Mouse (Mus musculus) E14TG2a.4 (cell line): ENCODE results near the gene Kcng1.

Experiments
- H3K27me3 ChIP-seq: 2 replicates; pipeline ENCODE4 v1.6.1; 2014; ENCODE audit warnings: low read length, control low read depth; ENCODE audit not compliant: insufficient read depth
- H3K36me3 ChIP-seq: 2 replicates; pipeline ENCODE4 v1.6.1; 2014; ENCODE audit warnings: low read length, control low read depth; ENCODE audit not compliant: insufficient read depth
- H3K4me1 ChIP-seq: replicated peaks from 2 replicates; pipeline ENCODE4 v1.6.1; 2014; ENCODE audit warnings: low read depth, low read length, control low read depth
- H3K4me3 ChIP-seq: replicated peaks from 2 replicates; pipeline ENCODE4 v1.5.1; 2014; ENCODE audit warnings: mild to moderate bottlenecking, low read length
- H3K9me3 ChIP-seq: 2 replicates; pipeline ENCODE4 v1.6.1; 2014; ENCODE audit warnings: low read length, control low read depth
- CTCF ChIP-seq: conservative IDR thresholded peaks from 2 replicates; pipeline ENCODE4 v1.5.1; 2014; ENCODE audit warnings: low read length
- NANOG ChIP-seq: IDR thresholded peaks from 2 replicates; pipeline ENCODE4 v1.6.1; 2014; ENCODE audit warnings: borderline replicate concordance, low read length, mixed read lengths
- POU5F1 ChIP-seq: IDR thresholded peaks from 2 replicates; pipeline ENCODE4 v1.6.1; 2014; ENCODE audit warnings: low read length, borderline replicate concordance

The Kcng1 gene

DNA sequence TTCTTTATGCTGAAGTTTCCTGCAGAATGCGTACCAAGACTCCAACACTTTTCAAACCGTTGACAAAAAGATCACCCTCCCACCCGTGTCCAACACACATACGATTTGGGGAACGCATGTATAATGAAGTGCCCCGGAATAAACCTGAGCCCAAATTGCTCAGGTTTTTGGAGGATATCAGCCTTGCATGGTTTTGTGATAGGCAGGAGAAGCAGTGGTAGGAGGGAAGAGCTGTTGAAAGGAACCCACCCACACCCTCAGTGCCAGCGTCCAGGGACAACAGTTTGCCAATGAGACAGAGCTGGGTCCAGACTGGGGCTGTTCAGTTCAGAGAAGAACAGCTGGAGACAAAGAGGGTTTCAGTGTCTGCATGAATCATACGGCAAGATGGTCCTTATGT lies 18.1 kb upstream of the Kcng1 start:
- Histone ChIP-seq H3K36me3 (no peaks in the 10 kb centered on the region), H3K4me3 (no peak overlapping the region), H3K9me3 (peaks cover 7% of the 10 kb centered on the region), H3K27me3 (peaks cover 24% of the 10 kb centered on the region), H3K4me1 (peaks cover 20% of the 10 kb centered on the region)
- TF ChIP-seq CTCF = no peak
- TF ChIP-seq NANOG = no peak
- no peak for TF ChIP-seq POU5F1

- peaks cover 44% of the 10 kb centered on the region for H3K27me3 ChIP-seq
- H3K36me3 ChIP-seq = no peaks in the 10 kb centered on the region
- no peak overlapping the region for H3K4me3 ChIP-seq
- H3K4me1 ChIP-seq = peaks cover 15% of the 10 kb centered on the region
- H3K9me3 ChIP-seq = peaks cover 4% of the 10 kb centered on the region
- TF ChIP-seq NANOG (no peak), CTCF (peak; percentile 63), POU5F1 (no peak)
Measured at GRCm38 (mm10) chr2:168296530-168296929, 15.0 kb upstream of the Kcng1 start.

- peaks cover 32% of the 10 kb centered on the region for H3K4me1 ChIP-seq
- no peak overlapping the region for H3K4me3 ChIP-seq
- peaks cover 34% of the 10 kb centered on the region for H3K27me3 ChIP-seq
- peaks cover 13% of the 10 kb centered on the region for H3K9me3 ChIP-seq
- no peaks in the 10 kb centered on the region for H3K36me3 ChIP-seq
- TF ChIP-seq POU5F1 (no peak), CTCF (no peak), NANOG (no peak)
Measured at GRCm38 (mm10) chr2:168292521-168292920, 11.0 kb upstream of the Kcng1 start.

GRCm38 (mm10) chr2:168292041-168292440 lies 10.5 kb upstream of the Kcng1 start:
- Histone ChIP-seq H3K4me3 (no peak overlapping the region), H3K4me1 (peaks cover 36% of the 10 kb centered on the region), H3K36me3 (no peaks in the 10 kb centered on the region), H3K9me3 (peaks cover 13% of the 10 kb centered on the region), H3K27me3 (peaks cover 32% of the 10 kb centered on the region)
- TF ChIP-seq POU5F1 (no peak), CTCF (no peak), NANOG (no peak)

DNA sequence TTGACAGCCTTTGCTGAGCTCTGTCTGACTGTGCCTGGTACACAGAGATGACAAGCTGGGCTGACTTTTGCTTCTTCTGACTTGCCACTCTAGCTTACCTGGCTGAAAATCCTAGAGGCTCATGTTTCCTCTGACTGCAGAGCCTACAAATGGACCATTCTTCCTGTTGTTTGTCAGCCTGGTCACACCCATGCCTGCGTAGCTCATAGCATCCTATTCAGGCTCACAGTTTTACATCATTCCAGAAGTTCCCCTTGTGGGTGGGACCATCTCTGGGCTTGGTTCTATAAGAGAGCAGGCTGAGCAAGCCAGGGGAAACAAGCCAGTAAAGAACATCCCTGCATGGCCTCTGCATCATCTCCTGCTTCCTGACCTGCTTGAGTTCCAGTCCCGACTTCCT lies 8.3 kb upstream of the Kcng1 start:
- H3K4me1 ChIP-seq = peaks cover 34% of the 10 kb centered on the region
- no peak for TF ChIP-seq POU5F1
- no peak for TF ChIP-seq NANOG
- TF ChIP-seq CTCF = no peak
- no peaks in the 10 kb centered on the region for H3K36me3 ChIP-seq
- H3K27me3 ChIP-seq = peaks cover 38% of the 10 kb centered on the region
- peaks cover 13% of the 10 kb centered on the region for H3K9me3 ChIP-seq
- no peak overlapping the region for H3K4me3 ChIP-seq

GRCm38 (mm10) chr2:168289016-168289415 lies 7.5 kb upstream of the Kcng1 start:
- Histone ChIP-seq H3K27me3 (peaks cover 35% of the 10 kb centered on the region), H3K4me1 (peaks cover 29% of the 10 kb centered on the region), H3K4me3 (0 out of 2 replicates have a peak overlapping the region, but pooled peaks have one; percentile 37), H3K9me3 (peaks cover 13% of the 10 kb centered on the region), H3K36me3 (no peaks in the 10 kb centered on the region)
- TF ChIP-seq NANOG = no peak
- no peak for TF ChIP-seq CTCF
- no peak for TF ChIP-seq POU5F1

GRCm38 (mm10) chr2:168286987-168287386 lies 5.5 kb upstream of the Kcng1 start:
- Histone ChIP-seq H3K9me3 (peaks cover 13% of the 10 kb centered on the region), H3K36me3 (no peaks in the 10 kb centered on the region), H3K4me3 (no peak overlapping the region; the same call in 1 of the 2 replicates), H3K4me1 (peaks cover 35% of the 10 kb centered on the region), H3K27me3 (peaks cover 39% of the 10 kb centered on the region)
- TF ChIP-seq CTCF (no peak), NANOG (no peak), POU5F1 (no peak)

- Histone ChIP-seq H3K4me1 (peaks cover 47% of the 10 kb centered on the region), H3K9me3 (peaks cover 4% of the 10 kb centered on the region), H3K27me3 (peaks cover 52% of the 10 kb centered on the region), H3K4me3 (no peak overlapping the region), H3K36me3 (no peaks in the 10 kb centered on the region)
- TF ChIP-seq POU5F1 (no peak), CTCF (no peak), NANOG (no peak)
Measured at GRCm38 (mm10) chr2:168285143-168285542, 3.6 kb upstream of the Kcng1 start.

DNA sequence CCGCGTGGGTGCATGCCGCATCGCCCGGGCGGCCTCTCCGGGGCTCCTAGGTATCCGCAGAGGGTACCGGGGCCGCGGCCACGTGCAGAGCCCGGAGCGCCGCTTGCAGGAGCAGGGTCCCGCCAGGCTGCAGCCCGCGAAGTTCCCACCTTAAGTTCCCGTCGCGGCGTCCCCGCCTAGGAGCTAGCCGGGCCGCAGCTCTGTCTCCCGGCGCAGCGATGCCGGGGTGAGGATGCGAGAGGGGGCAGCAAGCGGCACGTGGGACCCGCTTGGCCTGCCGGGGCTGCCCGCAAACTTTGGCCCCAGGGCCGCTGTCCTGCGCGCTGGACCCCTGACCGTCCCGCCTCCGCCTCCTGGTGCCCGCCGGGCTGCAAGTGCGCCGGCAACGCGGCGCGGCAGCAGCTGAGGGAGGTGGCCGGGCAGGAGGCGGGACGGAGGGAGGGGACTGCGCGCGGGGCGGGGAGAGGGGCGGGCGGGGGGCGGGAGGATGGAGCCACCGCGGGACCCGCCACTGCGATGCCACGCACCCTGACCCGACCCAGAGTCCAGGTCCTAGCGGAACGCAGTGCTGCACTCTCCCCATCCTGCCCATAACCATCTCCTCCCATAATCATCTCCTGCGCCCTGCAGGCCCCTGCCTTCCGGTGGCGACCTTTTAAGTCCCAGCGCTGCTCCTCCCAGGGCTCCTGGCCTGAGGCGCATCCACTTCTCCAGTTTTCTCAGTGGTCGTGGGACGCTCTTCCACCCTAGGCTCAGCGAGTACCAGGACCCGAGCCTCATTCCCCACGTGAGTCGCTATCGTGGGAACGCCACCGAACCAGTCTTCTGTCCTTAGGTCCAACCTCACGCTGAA lies 581 bp downstream of the Kcng1 start:
- H3K36me3 ChIP-seq = no peaks in the 10 kb centered on the region
- H3K4me3 ChIP-seq = peak overlapping the region; percentile 91
- no peaks in the 10 kb centered on the region for H3K9me3 ChIP-seq
- H3K4me1 ChIP-seq = peaks cover 24% of the 10 kb centered on the region
- no peak for TF ChIP-seq CTCF
- no peak for TF ChIP-seq POU5F1
- no peak for TF ChIP-seq NANOG
- peaks cover 83% of the 10 kb centered on the region for H3K27me3 ChIP-seq
